Mouse (Mus musculus) sigmoid colon, adult 10 weeks (tissue): ENCODE results near the gene Phlpp2. TPM values are rescaled to one million over a fixed set of nuclear protein-coding genes. Genes with fewer than 3 reads are reported as not detected.

Experiments used
- polyA plus RNA-seq: library from polyadenylated mRNA; stranded (reverse); fragments of 350-450 nt; fragmentation: Illumina TruSeq; extraction: RNeasy Lipid Tissue Mini Kit (QIAGEN cat#74804); gene quantifications from one replicate; pipeline ENCODE4 v1.2.3, GENCODE M21; 2014; ENCODE audit warnings: low read depth, low replicate concordance

Gene Phlpp2
- 41.9 TPM for polyA plus RNA-seq

GRCm38 (mm10) chr8:109868003-109868679, at the start of gene Phlpp2:
Phlpp2 (plus strand) TSS chr8:109868542.

DNA sequence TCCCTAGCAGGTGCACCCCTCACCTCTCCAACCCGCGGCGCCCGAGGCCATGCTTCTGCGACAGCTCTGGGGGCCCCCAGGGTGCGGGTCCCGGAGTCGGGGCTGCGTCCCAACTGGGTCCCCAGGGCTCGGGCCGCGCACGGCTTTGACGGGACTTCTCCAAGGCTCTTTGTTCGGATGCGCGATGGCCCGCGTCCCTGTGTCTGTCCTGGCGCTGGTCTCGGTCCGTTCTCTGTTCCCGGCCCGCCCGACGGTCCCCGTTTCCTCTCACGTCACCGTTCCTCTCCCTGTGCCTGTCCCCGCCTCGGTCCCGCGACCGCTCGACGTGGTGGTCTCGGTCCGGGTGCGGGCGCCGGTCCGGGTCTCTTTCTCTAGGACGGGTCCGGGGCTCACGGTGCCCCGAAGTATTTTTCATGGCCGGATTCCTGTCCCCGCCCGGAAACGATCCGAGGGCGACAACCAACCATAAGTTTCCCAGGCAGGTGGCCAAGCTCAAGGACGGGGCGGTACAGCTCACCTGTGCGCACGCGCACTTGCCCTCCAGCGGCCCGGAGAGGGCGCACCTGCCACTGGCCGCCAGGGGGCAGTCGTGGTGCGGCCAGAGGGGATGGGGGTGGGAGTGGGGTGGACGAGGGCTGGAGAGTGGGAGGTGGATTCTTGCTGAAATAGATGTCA, 93.5 kb downstream of the Phlpp2 start, which contains the start of gene Marveld3:
TSS of gene Marveld3 (minus strand) at position 511 of the 675 bp plus-strand sequence.

DNA sequence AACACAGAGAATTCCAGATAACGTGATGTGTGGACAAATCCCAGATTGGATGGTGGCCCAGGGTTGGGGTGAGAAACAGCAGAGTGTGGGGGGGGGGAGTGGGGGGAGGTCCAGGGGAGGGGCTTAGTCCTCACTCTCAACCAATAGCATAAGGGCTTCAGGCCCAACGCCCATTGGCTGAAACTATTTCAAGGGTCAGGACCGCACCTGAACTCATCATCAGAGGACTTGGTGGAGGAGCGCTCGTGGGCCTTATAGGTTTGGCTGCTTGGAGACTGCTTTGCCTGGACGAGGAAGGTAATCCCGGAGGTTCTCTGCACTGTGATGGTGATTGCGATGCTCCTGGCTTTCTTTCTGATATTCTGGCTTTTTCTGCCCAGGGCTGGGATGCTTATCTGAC, 121.9 kb downstream of the Phlpp2 start, which contains the start of gene Tat:
TSS of gene Tat (plus strand) at position 214 of the 400 bp plus-strand sequence.

Other genes starting within 250 kb of the Phlpp2 start
- gene Ist1, start 175.3 kb upstream of the Phlpp2 start, polyA plus RNA-seq, result 128 TPM
- gene Zfp821, start 163.0 kb upstream of the Phlpp2 start, polyA plus RNA-seq, result 3.7 TPM
- gene Atxn1l, start 130.8 kb upstream of the Phlpp2 start, polyA plus RNA-seq, result 16.7 TPM
- 208 TPM for gene Ap1g1, start 90.0 kb upstream of the Phlpp2 start, polyA plus RNA-seq
- gene Marveld3, start 93.7 kb downstream of the Phlpp2 start, polyA plus RNA-seq, result 64.4 TPM
- 15.9 TPM for gene Tat, start 121.9 kb downstream of the Phlpp2 start, polyA plus RNA-seq
- 38.7 TPM for gene Chst4, start 171.2 kb downstream of the Phlpp2 start, polyA plus RNA-seq
- gene Zfp612, start 211.2 kb downstream of the Phlpp2 start, polyA plus RNA-seq, result 24.8 TPM
- not detected for gene Gm21964, start 232.7 kb downstream of the Phlpp2 start, polyA plus RNA-seq
- gene Gm17720, start 234.2 kb downstream of the Phlpp2 start, polyA plus RNA-seq, result not detected